Mouse (Mus musculus): ENCODE results near the gene Jazf1. TPM values are rescaled to one million over a fixed set of nuclear protein-coding genes. Genes with fewer than 3 reads are reported as not detected.

Gene Jazf1
- total RNA-seq, 1 experiment = 1.2 TPM

DNA sequence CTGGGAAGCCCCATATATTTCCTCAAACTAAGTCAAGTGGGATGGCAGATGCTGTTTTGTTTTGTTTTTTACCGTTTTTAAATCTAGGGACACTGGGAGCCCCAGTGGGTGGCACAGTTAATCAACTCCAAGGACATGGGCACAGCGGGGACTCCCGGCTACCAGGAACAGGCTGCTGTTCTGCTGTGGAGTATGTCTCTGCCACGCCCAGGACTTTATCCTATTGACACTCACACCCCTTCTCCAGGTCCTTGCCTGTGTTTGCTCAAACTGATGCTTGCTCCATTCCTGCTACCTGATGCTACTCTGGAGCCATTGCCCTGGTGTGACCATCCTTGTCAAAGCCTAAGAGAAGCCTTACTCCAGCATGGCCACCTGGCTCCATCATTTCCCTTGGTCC is 277.6 kb downstream of the Jazf1 start:
- Histone ChIP-seq H3K9me3 (ENCODE audit: control insufficient read depth, insufficient read depth, low read depth, low read length) (no peaks in the 10 kb centered on the region), H3K36me3 (ENCODE audit: control insufficient read depth, insufficient read depth, low read length, poor library complexity, severe bottlenecking) (no peaks in the 10 kb centered on the region), H3K27ac (ENCODE audit: insufficient read depth, low read depth, low read length, poor library complexity, severe bottlenecking) (no peak overlapping the region), H3K4me3 (ENCODE audit: insufficient read depth in 1 of 2, low read depth in 1 of 2, low read length in 2 of 2, poor library complexity in 1 of 2, severe bottlenecking in 1 of 2) (no peak overlapping the region), H3K9ac (ENCODE audit: insufficient read depth, low read depth, low read length, poor library complexity, severe bottlenecking) (no peak overlapping the region), H3K4me1 (ENCODE audit: control insufficient read depth in 2 of 2, insufficient read depth in 2 of 2, low read length in 2 of 2, poor library complexity in 1 of 2) (peaks cover 3 to 12% of the 10 kb centered on the region in 2 experiments; a peak in 2 of 4 replicates)
- in situ Hi-C loops (cut with MboI; ENCODE audit: low sequenced_read_pairs in 2 of 2, unreplicated experiment in 2 of 2) = no loop called here
- TF ChIP-seq HCFC1 (IDR thresholded peaks at IDR 0.05; ENCODE audit: borderline replicate concordance, insufficient read depth, low read length) = no peak
- TF ChIP-seq ZNF384 (IDR thresholded peaks at IDR 0.05; ENCODE audit: low read depth, low read length) = no peak
- no peak for TF ChIP-seq MAFK (IDR thresholded peaks at IDR 0.05; ENCODE audit: insufficient read depth, low read depth, low read length)
- TF ChIP-seq CHD2 (IDR thresholded peaks at IDR 0.05; ENCODE audit: low read depth, low read length) = no peak
- no peak for TF ChIP-seq ZC3H11A (IDR thresholded peaks at IDR 0.05; ENCODE audit: borderline replicate concordance, low read depth, low read length)
- DNase-seq (ENCODE audit: low read depth, low spot score) = no peak

DNA sequence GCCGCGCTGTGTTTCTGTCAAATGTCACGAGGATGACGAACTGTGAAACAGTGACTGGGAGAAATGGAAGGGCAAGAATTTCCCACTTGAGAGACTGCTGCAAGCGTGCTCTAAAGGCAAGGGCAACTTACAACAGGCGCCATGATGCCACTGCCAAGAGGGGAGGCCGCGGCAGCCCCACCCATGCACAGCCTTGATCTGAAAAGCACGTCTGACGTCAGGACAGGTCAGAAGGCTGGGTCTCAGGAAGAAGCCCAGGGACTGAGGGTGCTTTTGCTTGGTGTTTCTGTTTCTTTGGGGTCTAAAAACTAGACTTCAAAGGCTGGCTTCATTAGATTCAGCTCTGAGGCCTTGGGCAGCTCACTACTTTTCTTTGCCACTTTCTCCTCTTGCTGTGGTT is 278.1 kb downstream of the Jazf1 start:
- H3K9me3 ChIP-seq (ENCODE audit: control insufficient read depth, insufficient read depth, low read depth, low read length) = no peaks in the 10 kb centered on the region
- no peak overlapping the region for H3K27ac ChIP-seq (ENCODE audit: insufficient read depth, low read depth, low read length, poor library complexity, severe bottlenecking)
- peaks cover 3 to 12% of the 10 kb centered on the region in 2 experiments; a peak in 2 of 4 replicates for H3K4me1 ChIP-seq (ENCODE audit: control insufficient read depth in 2 of 2, insufficient read depth in 2 of 2, low read length in 2 of 2, poor library complexity in 1 of 2)
- no peak for DNase-seq (ENCODE audit: low read depth, low spot score)
- in situ Hi-C loops (cut with MboI; ENCODE audit: low sequenced_read_pairs in 2 of 2, unreplicated experiment in 2 of 2) = no loop called here
- TF ChIP-seq MAFK (IDR thresholded peaks at IDR 0.05; ENCODE audit: insufficient read depth, low read depth, low read length) (no peak), HCFC1 (IDR thresholded peaks at IDR 0.05; ENCODE audit: borderline replicate concordance, insufficient read depth, low read length) (no peak), ZC3H11A (IDR thresholded peaks at IDR 0.05; ENCODE audit: borderline replicate concordance, low read depth, low read length) (no peak), ZNF384 (IDR thresholded peaks at IDR 0.05; ENCODE audit: low read depth, low read length) (no peak), CHD2 (IDR thresholded peaks at IDR 0.05; ENCODE audit: low read depth, low read length) (no peak)
- H3K9ac ChIP-seq (ENCODE audit: insufficient read depth, low read depth, low read length, poor library complexity, severe bottlenecking) = no peak overlapping the region
- no peak overlapping the region for H3K4me3 ChIP-seq (ENCODE audit: insufficient read depth in 1 of 2, low read depth in 1 of 2, low read length in 2 of 2, poor library complexity in 1 of 2, severe bottlenecking in 1 of 2)
- H3K36me3 ChIP-seq (ENCODE audit: control insufficient read depth, insufficient read depth, low read length, poor library complexity, severe bottlenecking) = no peaks in the 10 kb centered on the region

- H3K9ac ChIP-seq (ENCODE audit: insufficient read depth, low read depth, low read length, poor library complexity, severe bottlenecking) = no peak overlapping the region
- DNase-seq (ENCODE audit: low read depth, low spot score) = no peak
- H3K4me3 ChIP-seq (ENCODE audit: insufficient read depth in 1 of 2, low read depth in 1 of 2, low read length in 2 of 2, poor library complexity in 1 of 2, severe bottlenecking in 1 of 2) = no peak overlapping the region
- in situ Hi-C loops (cut with MboI; ENCODE audit: low sequenced_read_pairs in 2 of 2, unreplicated experiment in 2 of 2) = no loop called here
- no peaks in the 10 kb centered on the region for H3K4me1 ChIP-seq (ENCODE audit: control insufficient read depth in 2 of 2, insufficient read depth in 2 of 2, low read length in 2 of 2, poor library complexity in 1 of 2)
- no peaks in the 10 kb centered on the region for H3K36me3 ChIP-seq (ENCODE audit: control insufficient read depth, insufficient read depth, low read length, poor library complexity, severe bottlenecking)
- no peak for TF ChIP-seq CHD2 (IDR thresholded peaks at IDR 0.05; ENCODE audit: low read depth, low read length)
- no peak for TF ChIP-seq ZNF384 (IDR thresholded peaks at IDR 0.05; ENCODE audit: low read depth, low read length)
- no peak for TF ChIP-seq MAFK (IDR thresholded peaks at IDR 0.05; ENCODE audit: insufficient read depth, low read depth, low read length)
- no peak for TF ChIP-seq ZC3H11A (IDR thresholded peaks at IDR 0.05; ENCODE audit: borderline replicate concordance, low read depth, low read length)
- TF ChIP-seq HCFC1 (IDR thresholded peaks at IDR 0.05; ENCODE audit: borderline replicate concordance, insufficient read depth, low read length) = no peak
- H3K27ac ChIP-seq (ENCODE audit: insufficient read depth, low read depth, low read length, poor library complexity, severe bottlenecking) = no peak overlapping the region
- no peaks in the 10 kb centered on the region for H3K9me3 ChIP-seq (ENCODE audit: control insufficient read depth, insufficient read depth, low read depth, low read length)
Observed at GRCm38 (mm10) chr6:52779546-52779945, 288.9 kb downstream of the Jazf1 start.

DNA sequence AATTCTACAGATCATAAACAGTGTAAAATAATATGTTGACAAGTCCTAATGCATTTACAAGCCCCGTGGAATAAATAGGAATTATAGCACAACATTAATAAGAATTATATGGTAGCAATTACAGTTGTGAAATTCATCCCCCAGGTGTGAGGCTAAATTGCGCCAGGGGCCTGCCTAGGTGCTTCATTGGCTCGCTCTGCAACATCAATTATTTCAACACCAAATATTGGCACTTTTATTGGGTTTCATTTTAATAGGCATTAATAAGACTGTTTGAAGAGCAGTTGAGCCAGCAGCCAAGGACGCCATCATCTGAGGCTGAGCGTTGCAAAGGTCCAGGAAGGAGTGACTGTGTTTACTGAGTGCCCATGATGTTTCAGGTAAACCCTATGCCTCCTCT is 289.9 kb downstream of the Jazf1 start:
- no peaks in the 10 kb centered on the region for H3K36me3 ChIP-seq (ENCODE audit: control insufficient read depth, insufficient read depth, low read length, poor library complexity, severe bottlenecking)
- TF ChIP-seq ZNF384 (IDR thresholded peaks at IDR 0.05; ENCODE audit: low read depth, low read length) (no peak), CHD2 (IDR thresholded peaks at IDR 0.05; ENCODE audit: low read depth, low read length) (no peak), MAFK (IDR thresholded peaks at IDR 0.05; ENCODE audit: insufficient read depth, low read depth, low read length) (no peak), HCFC1 (IDR thresholded peaks at IDR 0.05; ENCODE audit: borderline replicate concordance, insufficient read depth, low read length) (no peak), ZC3H11A (IDR thresholded peaks at IDR 0.05; ENCODE audit: borderline replicate concordance, low read depth, low read length) (no peak)
- H3K9ac ChIP-seq (ENCODE audit: insufficient read depth, low read depth, low read length, poor library complexity, severe bottlenecking) = no peak overlapping the region
- no peak overlapping the region for H3K4me3 ChIP-seq (ENCODE audit: insufficient read depth in 1 of 2, low read depth in 1 of 2, low read length in 2 of 2, poor library complexity in 1 of 2, severe bottlenecking in 1 of 2)
- no peak for DNase-seq (ENCODE audit: low read depth, low spot score)
- H3K27ac ChIP-seq (ENCODE audit: insufficient read depth, low read depth, low read length, poor library complexity, severe bottlenecking) = no peak overlapping the region
- in situ Hi-C loops (cut with MboI; ENCODE audit: low sequenced_read_pairs in 2 of 2, unreplicated experiment in 2 of 2) = no loop called here
- no peaks in the 10 kb centered on the region for H3K4me1 ChIP-seq (ENCODE audit: control insufficient read depth in 2 of 2, insufficient read depth in 2 of 2, low read length in 2 of 2, poor library complexity in 1 of 2)
- H3K9me3 ChIP-seq (ENCODE audit: control insufficient read depth, insufficient read depth, low read depth, low read length) = no peaks in the 10 kb centered on the region

- no peaks in the 10 kb centered on the region for H3K4me1 ChIP-seq (ENCODE audit: control insufficient read depth in 2 of 2, insufficient read depth in 2 of 2, low read length in 2 of 2, poor library complexity in 1 of 2)
- no peak overlapping the region for H3K9ac ChIP-seq (ENCODE audit: insufficient read depth, low read depth, low read length, poor library complexity, severe bottlenecking)
- TF ChIP-seq ZNF384 (IDR thresholded peaks at IDR 0.05; ENCODE audit: low read depth, low read length) (no peak), MAFK (IDR thresholded peaks at IDR 0.05; ENCODE audit: insufficient read depth, low read depth, low read length) (no peak), CHD2 (IDR thresholded peaks at IDR 0.05; ENCODE audit: low read depth, low read length) (no peak), HCFC1 (IDR thresholded peaks at IDR 0.05; ENCODE audit: borderline replicate concordance, insufficient read depth, low read length) (no peak), ZC3H11A (IDR thresholded peaks at IDR 0.05; ENCODE audit: borderline replicate concordance, low read depth, low read length) (no peak)
- no peak overlapping the region for H3K4me3 ChIP-seq (ENCODE audit: insufficient read depth in 1 of 2, low read depth in 1 of 2, low read length in 2 of 2, poor library complexity in 1 of 2, severe bottlenecking in 1 of 2)
- no peak overlapping the region for H3K27ac ChIP-seq (ENCODE audit: insufficient read depth, low read depth, low read length, poor library complexity, severe bottlenecking)
- in situ Hi-C loops (cut with MboI; ENCODE audit: low sequenced_read_pairs in 2 of 2, unreplicated experiment in 2 of 2) = no loop called here
- no peaks in the 10 kb centered on the region for H3K9me3 ChIP-seq (ENCODE audit: control insufficient read depth, insufficient read depth, low read depth, low read length)
- peaks cover 2% of the 10 kb centered on the region; the same call in 1 of the 2 replicates for H3K36me3 ChIP-seq (ENCODE audit: control insufficient read depth, insufficient read depth, low read length, poor library complexity, severe bottlenecking)
- no peak for DNase-seq (ENCODE audit: low read depth, low spot score)
Observed at GRCm38 (mm10) chr6:52777034-52777433, 291.4 kb downstream of the Jazf1 start.
